Mouse (Mus musculus) CD4-positive, CD25-positive, alpha-beta regulatory T cell, adult 2 months (primary cell): ENCODE data around the gene Pln.

Experiments
- DNase-seq: peaks from one replicate; pipeline ENCODE4 v3.0.0-alpha.2; 2012; ENCODE audit warnings: low read depth, low spot score

The Pln gene

DNA sequence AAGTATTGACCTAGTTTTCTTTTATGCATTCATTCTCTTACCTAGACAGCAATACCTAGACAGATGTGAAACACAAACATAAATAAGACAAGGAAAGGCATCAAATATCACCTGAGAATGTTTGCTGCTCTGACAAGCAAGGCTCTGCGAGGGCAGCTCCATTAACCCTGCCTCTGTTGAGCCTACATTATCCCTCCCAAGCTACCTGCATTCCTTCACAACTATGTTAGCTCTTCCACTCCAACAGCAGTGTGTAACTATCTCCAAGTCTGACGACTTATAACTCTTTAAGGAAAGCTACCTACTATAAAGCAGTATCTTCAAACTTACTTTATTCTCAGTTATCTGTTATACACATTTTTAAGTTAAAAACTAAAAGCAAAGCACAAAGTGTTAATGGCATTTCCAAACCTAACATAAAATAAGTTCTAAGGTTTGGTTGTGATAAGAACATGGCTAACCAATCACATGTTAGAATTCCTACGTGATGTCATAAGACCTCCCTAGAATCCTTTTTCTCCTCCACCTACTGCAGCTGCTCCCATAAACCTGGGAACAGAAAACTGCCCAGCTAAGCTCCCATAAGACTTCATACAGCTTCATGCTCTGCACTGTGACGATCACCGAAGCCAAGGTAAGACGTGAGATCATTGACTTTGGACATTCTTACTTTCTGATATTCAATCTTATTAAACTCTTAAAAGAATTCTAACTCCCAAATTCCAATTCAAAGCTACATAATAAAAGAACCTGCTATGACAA, at the start of gene Pln:
Gene Pln, plus strand, starts transcription at position 506 of the 762 bp plus-strand sequence.
- DNase-seq, result no peak

DNA sequence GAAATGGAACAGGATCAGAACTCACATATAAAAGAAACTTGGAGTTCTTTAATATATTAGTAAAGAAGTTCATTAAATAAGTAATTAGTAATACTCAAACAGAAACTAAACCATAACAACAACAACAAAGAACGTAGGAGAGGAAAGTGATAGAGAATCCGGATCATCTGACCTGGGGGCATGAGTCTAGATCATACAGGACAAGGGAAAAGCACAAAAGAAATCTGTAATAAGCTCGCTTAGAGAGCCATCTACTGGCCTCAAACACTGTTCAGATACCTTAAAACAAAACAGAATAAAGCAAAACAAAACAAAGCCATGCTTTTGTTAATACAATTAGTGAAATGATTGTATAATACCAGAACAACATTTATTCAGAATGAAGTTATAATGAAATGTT, 31.6 kb upstream of the Pln start:
- no peak for DNase-seq

DNA sequence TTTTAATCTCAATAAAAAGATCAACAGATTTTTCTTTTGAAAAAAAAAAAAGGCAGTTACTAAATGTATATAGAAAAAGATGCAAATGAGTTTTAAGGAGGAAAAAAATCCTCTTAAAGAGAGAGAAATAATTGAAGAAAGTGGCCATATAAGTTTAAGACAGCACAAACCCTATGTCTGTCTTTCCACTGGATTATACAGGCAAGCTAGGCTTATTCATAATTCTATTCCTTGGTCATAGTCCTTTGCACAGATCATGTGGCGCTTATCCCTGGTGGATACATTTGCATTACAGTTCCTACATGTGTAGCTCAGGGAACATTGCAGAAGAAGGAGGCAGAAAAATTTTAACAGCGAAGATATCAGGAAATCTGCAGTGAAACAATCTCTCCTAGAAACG, 30.8 kb upstream of the Pln start:
- DNase-seq, result no peak

DNA sequence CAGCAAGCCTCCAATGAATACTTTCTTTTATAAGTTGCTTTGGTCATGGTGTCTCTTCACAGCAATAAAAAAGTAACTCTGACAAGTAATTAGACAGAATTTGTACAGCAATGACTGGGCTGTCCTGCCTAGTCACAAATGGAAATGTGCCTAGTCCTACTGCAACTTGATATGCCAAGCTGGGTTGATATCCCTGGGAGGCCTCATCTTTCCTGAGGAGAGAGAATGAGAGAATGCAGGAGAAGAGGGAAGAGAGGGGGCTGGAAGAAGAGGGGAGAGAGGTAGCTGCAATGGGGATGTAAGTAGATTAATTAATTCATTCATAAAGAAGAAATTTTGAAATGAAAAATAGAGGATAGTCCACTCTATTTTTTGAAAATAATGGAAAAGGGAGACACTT, 14.1 kb upstream of the Pln start:
- DNase-seq, result no peak

DNA sequence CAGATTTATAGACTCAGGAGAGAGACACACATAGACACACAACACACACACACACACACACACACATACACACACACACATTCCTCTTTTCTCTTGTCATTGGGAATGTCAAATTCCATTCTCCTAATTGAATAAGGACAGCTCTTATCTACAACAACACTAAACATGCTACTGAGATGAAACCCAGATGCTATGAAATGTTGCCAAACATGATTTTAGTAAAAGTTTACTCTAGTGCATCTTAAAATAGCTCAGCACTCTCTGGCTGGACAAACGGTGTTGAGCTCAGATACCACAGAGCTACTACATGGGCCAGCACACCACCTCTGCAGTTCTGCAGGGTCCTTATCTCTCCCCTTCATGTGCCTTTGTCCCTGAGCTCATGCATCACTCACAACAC, 12.8 kb upstream of the Pln start:
- DNase-seq, result no peak

DNA sequence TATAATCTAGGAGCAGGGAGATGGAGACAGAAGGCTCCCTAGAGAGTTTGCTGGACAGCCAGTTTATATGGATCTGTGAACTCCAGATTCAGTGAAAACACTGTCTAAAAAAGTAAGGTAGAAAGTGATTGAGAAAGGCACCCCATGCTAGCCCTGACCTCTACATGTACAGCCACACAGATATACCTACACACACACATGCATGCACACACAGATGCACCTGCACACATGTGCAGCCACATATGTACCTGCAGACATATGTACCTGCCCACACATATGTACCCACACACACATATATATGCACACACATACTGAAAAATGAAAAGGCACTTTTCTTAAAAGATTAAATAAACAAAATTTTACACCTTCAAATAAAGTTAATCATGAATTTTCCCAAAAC, 11.1 kb upstream of the Pln start:
- no peak for DNase-seq

- DNase-seq, result no peak
Measured at GRCm38 (mm10) chr10:53329257-53329656, 8.2 kb upstream of the Pln start.

GRCm38 (mm10) chr10:53332752-53333151, 4.7 kb upstream of the Pln start:
- DNase-seq, result no peak

DNA sequence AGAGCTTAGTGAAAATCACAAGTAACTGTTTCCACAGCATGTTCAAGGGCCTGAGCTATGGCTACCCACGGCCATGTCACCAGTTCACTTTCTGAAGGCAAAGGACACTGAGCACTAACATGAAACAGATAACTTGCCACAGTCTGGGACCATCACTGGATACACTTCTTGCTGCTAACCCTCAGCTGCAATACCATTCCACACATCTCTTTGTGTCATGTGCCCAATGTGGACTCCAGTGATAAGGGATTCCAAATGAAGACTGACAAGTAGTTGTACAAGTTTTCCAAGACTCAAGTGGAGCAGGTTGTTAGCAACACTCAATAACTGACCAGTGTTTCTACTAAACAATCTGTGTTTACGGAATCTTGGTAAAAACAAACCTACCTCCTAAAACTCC, 2.2 kb upstream of the Pln start:
- no peak for DNase-seq

DNA sequence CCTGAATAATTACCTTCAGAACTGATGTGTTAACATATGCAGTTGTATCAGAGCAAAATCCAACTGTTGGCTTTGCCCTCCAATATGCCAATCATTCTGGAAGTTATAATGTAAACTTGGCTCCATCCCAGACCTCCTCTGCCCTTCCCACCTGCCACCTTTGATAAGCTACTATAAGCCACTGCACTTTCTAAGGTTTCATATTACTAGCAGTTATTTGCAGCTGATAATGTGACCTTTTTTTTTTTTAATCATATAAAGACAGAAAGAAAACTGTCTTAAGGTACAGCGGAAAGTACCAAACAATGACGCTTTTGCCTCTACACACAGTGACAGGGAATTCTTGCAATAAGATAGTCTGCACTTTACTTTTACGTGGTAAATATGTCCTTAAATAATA, 1.5 kb upstream of the Pln start:
- no peak for DNase-seq

DNA sequence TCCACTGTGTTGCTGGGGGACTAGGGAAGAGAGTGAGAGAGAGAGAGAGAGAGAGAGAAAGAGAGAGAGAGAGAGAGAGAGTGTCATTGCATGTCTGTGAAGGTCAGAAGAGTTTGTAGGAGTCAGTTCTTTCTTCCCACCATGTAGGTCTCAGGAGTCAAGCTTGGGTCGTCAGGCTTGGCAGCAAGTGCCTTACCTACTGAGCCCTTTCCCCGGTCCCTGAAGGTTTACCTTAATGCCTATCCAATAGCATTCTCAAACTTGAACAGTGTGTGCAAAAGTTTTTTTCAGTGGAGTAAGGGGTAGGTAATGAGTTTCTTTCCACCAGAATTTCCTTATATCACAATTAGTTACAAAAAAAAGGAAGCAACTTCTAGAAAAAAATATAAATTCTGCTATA, 1.6 kb downstream of the Pln start:
- no peak for DNase-seq

DNA sequence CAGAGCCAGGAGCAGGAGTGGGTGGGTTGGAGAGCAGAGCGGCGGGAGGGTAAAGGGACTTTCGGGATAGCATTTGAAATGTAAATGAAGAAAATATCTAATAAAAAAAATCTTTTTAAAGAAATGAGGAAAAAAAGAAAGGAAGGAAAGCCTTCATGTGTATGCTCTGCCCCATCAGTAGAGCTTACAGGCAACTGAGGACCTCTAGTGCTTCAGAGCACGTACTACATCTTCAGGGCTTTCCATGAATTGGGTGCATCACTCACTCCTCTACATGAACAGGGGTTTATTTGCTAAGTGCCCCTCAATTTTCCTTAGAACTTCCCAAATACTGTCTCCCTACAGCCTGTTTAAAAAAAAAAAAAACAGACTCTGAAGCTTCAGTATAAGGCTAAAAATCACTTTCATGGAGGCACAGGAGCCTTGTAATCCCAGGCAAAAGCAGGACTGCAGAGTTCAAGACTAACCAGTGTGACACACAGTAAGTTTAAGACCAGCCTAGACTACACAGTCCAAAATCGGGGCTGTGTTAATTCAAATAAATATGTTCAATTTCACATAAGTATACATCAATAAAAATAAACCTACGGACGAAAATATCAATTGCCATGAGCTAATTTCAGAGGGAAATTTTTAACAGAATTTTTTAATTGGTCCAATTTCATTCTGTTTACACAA, 4.0 kb downstream of the Pln start:
- DNase-seq, result peak; percentile 28

GRCm38 (mm10) chr10:53342166-53342728, 4.8 kb downstream of the Pln start:
- no peak for DNase-seq

DNA sequence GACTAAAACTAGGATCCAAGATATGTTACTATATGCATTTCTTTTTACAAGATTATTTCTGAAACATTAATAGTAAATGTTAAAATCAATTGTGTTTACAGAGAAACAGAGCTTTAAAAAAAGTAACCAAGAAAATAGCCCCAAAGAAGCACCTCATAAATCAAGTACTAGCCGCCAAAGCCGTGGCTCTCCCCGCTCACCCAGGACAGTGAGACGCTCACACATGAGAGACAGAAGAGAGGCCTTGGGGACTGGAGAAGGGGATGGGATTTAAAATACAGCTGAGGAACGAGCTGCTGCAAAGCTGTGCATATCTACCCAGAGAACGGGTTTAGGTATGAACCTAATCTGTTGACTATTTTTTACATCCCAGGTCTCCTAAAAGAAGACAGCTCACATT, 5.9 kb downstream of the Pln start:
- no peak for DNase-seq

DNA sequence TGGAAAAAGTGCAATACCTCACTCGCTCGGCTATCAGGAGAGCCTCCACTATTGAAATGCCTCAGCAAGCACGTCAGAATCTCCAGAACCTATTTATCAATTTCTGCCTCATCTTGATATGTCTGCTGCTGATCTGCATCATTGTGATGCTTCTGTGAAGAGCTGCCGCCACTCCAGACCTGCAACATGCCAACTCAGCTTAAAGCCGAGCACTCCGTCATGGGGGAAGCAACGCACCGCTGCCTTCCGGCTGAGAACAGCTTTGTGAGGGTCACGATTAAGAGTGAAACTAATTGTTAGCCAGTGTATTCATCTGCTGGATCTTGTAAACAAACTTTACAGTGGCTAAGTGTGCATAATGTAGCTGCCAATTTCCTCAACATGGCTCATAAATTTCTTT, 6.4 kb downstream of the Pln start:
- DNase-seq, result peak; percentile 36

- no peak for DNase-seq
Measured at GRCm38 (mm10) chr10:53345508-53345907, 8.0 kb downstream of the Pln start.

- DNase-seq, result peak; percentile 77
Measured at GRCm38 (mm10) chr10:53346506-53346905, 9.0 kb downstream of the Pln start.

DNA sequence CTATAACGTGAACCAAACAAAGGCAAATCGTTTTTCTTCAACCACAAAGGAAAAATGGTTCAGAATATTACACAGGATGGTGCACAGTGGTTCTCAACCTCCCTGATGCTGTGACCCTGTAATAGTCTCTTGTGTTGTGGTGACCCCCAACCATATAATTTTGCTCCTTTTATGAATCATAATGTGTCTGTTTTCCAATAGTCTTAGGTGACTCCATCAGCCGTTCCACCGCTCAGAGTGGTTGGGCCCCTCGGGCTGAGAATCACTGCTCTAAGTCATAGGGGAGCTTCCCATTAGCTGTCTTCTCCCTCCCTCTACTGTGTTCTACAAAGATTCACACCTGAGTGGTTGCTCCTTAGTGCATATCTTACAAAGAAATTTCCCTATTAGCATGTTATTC, 9.4 kb downstream of the Pln start:
- DNase-seq, result no peak

DNA sequence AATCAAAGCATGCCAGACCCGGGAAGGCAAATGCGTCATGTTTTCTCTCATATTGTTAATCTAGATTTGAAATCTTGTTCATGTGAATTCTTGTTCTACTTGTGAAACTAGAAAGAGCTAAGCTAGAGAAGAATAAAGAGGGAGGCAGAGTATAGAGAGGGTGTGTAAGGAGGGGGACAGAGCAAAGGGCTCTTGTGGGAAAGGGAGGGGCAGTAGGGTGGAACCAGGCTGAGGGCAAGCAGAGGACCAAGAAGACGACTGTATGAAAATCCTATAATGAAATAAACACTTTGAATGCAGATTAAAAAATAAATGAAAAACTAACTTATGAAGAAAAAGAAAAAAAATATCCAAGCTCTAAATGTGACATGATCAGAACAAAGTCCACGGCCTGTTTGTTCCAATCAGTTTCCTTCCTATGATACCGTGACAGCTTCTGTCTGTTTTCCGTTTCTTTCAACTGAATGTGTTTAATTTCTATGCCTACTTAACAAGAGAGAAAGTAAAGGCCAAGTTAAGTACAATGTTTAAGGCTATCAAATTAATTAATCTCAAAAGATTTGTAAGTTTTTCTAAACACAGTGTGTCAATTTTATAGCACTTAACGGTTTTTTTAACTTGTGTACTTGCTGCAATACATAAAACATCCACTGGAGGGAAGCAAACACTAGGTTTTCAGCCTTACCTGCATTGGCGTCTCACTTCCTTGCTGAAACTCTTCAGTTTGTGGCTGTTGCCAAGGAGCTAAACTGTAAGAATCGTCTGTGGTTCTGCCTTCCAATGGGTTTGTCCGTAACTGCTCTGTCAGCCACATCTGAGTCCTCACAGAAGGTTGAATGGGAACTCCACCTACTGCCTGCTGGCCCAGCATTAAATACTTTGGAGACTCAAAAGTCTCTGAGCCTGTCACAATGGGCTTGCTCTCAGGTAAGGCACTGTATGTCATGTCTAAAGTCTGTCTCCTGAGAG, 10.6 kb downstream of the Pln start:
- peak; percentile 89 for DNase-seq

- DNase-seq, result no peak
Measured at GRCm38 (mm10) chr10:53349254-53349653, 11.8 kb downstream of the Pln start.

- DNase-seq, result peak; percentile 25
Measured at GRCm38 (mm10) chr10:53353665-53354064, 16.2 kb downstream of the Pln start.

DNA sequence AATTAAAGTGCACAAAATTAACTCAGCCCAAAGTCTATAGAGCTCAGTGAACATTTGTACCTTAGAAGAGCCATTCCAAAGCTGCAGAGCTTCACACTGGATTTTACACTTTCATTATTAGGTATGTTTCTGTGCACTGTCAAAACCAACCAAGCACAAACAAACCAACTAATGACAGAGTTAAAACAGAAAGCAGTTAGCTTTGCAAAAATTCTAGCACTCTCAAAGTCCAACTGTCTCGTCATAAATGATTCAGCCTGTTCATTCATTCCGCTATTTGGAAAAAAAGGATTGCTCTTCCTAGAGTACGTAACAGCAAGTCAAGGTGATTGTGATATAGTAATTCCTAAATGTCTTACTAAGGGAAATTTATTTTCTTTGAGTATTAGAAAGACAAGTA, 21.5 kb downstream of the Pln start:
- DNase-seq, result no peak
